Mouse (Mus musculus) testis, postnatal 14 days (tissue): Measurements from ENCODE around the gene Dlgap3.

ENCODE experiments used
- DNase-seq: peaks from one replicate; pipeline ENCODE4 v3.0.0; 2021; ENCODE audit warnings: low spot score

Gene Dlgap3

GRCm38 (mm10) chr4:127261601-127262000 lies 92.6 kb downstream of the Dlgap3 start:
- DNase-seq, result no peak

- no peak for DNase-seq
These were observed 94.6 kb downstream of the Dlgap3 start for GRCm38 (mm10) chr4:127263438-127264182.

GRCm38 (mm10) chr4:127264183-127264554 lies 95.2 kb downstream of the Dlgap3 start:
- no peak for DNase-seq

GRCm38 (mm10) chr4:127278451-127279001 lies 109.5 kb downstream of the Dlgap3 start:
- no peak for DNase-seq

GRCm38 (mm10) chr4:127279241-127279640 lies 110.2 kb downstream of the Dlgap3 start:
- DNase-seq, result no peak
